Mouse (Mus musculus): ENCODE measurements around the gene Mageb3. TPM values are rescaled to one million over a fixed set of nuclear protein-coding genes. Genes with fewer than 3 reads are reported as not detected.
"Not testable (repeated sequence)": the region's sequence is repeated elsewhere in the genome, so short reads cannot be mapped to it uniquely, and the experiment has no call there.

Mageb3 gene
- 0.26 and 0.54 TPM in 2 replicates for polyA plus RNA-seq (2016; fragmentation: Nextera tagmentation; extraction: Ambion mirVana)

GRCm38 (mm10) chr2:121955765-121956223 is at the start of gene Mageb3, which contains the start of gene Ctdspl2:
Mageb3 (minus strand) TSS chr2:121956092.
Ctdspl2 (plus strand) TSS chr2:121956001.
- under 1% methylated on average over 48 of the region's 48 CpGs for WGBS
- peaks cover 20% of the 10 kb centered on the region for H3K36me3 ChIP-seq
- H3K27me3 ChIP-seq (ENCODE audit: low read depth, poor library complexity, severe bottlenecking) = no peaks in the 10 kb centered on the region
- H3K4me1 ChIP-seq = peaks cover 17% of the 10 kb centered on the region
- H3K9me3 ChIP-seq (replicated peaks) = no peaks in the 10 kb centered on the region
- peak; percentile 95 for DNase-seq (ENCODE audit: low spot score)
- H3K27ac ChIP-seq = peak within 1 kb of the TSS; percentile 91
- H3K4me3 ChIP-seq = peak within 1 kb of the TSS; percentile 69

GRCm38 (mm10) chr2:121995738-121996137 is 39.8 kb upstream of the Mageb3 start:
- Histone ChIP-seq H3K36me3 (peaks cover 89% of the 10 kb centered on the region), H3K27me3 (ENCODE audit: low read depth, poor library complexity, severe bottlenecking) (no peaks in the 10 kb centered on the region), H3K27ac (no peak overlapping the region), H3K4me3 (no peak overlapping the region), H3K4me1 (no peaks in the 10 kb centered on the region), H3K9me3 (replicated peaks) (no peaks in the 10 kb centered on the region)
- WGBS = 91% methylated on average over 1 of the region's 1 CpGs
- DNase-seq (ENCODE audit: low spot score) = no peak

DNA sequence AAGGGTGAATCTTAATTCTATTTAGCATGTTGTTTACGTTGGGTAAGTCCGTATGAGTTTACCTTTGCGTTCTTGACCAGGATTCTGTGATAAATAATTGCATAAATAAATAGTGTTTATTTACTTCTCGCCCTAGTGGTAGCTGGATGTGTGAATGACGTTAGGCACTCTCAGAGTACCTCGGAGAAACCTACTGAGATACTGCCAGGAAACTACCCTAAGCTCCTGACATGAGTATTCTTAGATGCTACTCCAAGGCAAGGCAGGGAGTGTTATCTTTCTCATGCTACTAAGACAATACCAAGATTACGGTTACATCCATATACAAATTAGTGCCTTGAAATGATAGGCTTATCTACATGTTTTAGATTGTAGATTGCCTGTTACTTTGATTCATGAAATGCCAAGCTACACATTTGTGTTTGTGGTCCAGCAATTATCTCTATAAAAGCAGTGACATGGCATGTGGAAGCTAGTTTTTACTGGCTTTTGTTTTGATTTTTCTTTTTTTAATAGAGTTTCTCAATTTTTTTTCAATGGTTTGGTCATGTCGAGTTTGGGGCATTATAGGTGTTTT is 1.4 kb upstream of the Mageb3 start:
- Histone ChIP-seq H3K27ac (peak overlapping the region; percentile 91), H3K4me1 (peaks cover 17% of the 10 kb centered on the region), H3K4me3 (peak overlapping the region; percentile 69), H3K27me3 (ENCODE audit: low read depth, poor library complexity, severe bottlenecking) (no peaks in the 10 kb centered on the region), H3K36me3 (peaks cover 35% of the 10 kb centered on the region), H3K9me3 (replicated peaks) (no peaks in the 10 kb centered on the region)
- DNase-seq (ENCODE audit: low spot score) = no peak
- WGBS = 16% methylated on average over 8 of the region's 8 CpGs

- H3K36me3 ChIP-seq = peaks cover 26% of the 10 kb centered on the region
- WGBS = under 1% methylated on average over 45 of the region's 47 CpGs
These were observed 529 bp upstream of the Mageb3 start for GRCm38 (mm10) chr2:121956224-121957018.

GRCm38 (mm10) chr2:121954971-121955656 is 778 bp downstream of the Mageb3 start:
- peaks cover 13% of the 10 kb centered on the region for H3K36me3 ChIP-seq
- 23% methylated on average over 10 of the region's 10 CpGs for WGBS
- H3K4me1 ChIP-seq = peaks cover 17% of the 10 kb centered on the region
- DNase-seq (ENCODE audit: low spot score) = peak; percentile 39
- no peaks in the 10 kb centered on the region for H3K9me3 ChIP-seq (replicated peaks)
- H3K27me3 ChIP-seq (ENCODE audit: low read depth, poor library complexity, severe bottlenecking) = no peaks in the 10 kb centered on the region
- peak overlapping the region; percentile 69 for H3K4me3 ChIP-seq
- peak overlapping the region; percentile 91 for H3K27ac ChIP-seq

More at GRCm38 (mm10) chr2:121956224-121957018, 529 bp upstream of the Mageb3 start:
- H3K27me3 ChIP-seq (ENCODE audit: low read depth, poor library complexity, severe bottlenecking) = no peaks in the 10 kb centered on the region
- peak overlapping the region; percentile 69 for H3K4me3 ChIP-seq
- peaks cover 17% of the 10 kb centered on the region for H3K4me1 ChIP-seq
- no peaks in the 10 kb centered on the region for H3K9me3 ChIP-seq (replicated peaks)
- peak; percentile 98 for DNase-seq (ENCODE audit: low spot score)
- H3K27ac ChIP-seq = peak overlapping the region; percentile 91

DNA sequence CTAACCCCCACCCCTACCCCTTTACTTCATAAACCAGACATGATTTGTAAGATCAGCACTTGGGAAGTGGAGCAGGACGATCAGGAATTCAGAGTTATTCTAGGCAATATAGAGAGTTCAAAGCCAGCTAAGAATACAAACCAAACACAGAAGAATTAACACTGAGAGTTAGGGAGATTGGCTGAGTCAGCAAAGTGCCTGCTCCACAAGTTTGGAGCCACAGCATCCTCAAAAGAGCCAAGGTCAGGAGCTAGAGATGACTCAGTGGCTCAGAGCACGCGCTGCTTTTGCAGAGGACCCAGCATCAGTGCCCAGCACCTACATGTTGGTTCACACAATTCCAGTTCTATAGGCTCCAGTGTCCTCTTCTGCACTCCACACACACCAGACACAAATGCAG is 12.5 kb downstream of the Mageb3 start:
- WGBS = 83% methylated on average over 3 of the region's 3 CpGs
- Histone ChIP-seq H3K4me3 (no peak overlapping the region), H3K9me3 (replicated peaks) (no peaks in the 10 kb centered on the region)

DNA sequence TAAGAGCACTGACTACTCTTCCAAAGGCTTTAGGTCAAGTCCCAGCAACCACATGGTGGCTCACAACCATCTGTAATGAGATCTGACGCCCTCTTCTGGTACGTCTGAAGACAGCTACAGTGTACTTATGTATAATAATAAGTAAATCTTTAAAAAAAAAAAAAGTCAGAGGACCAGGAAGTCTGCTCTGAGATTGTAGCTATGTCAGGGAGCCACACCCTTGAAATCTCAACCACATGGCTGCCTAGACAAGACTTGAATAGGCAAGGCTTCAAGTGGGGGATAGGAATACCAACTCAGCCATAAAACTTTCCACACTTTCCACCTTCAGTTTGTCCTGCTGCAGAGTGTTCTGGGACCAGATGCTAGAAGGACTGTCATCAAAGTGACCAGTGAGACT is 18.3 kb downstream of the Mageb3 start:
- not testable (repeated sequence) for H3K27me3 ChIP-seq (ENCODE audit: low read depth, poor library complexity, severe bottlenecking); H3K27ac ChIP-seq; H3K4me1 ChIP-seq; H3K9me3 ChIP-seq (replicated peaks); DNase-seq (ENCODE audit: low spot score); H3K4me3 ChIP-seq
- WGBS = 89% methylated on average over 2 of the region's 2 CpGs
- H3K36me3 ChIP-seq = peaks cover 14% of the 10 kb centered on the region

More for the DNA sequence above, 12.5 kb downstream of the Mageb3 start:
- no peak for DNase-seq (ENCODE audit: low spot score)
- H3K36me3 ChIP-seq = no peaks in the 10 kb centered on the region
- no peak overlapping the region for H3K27ac ChIP-seq
- no peaks in the 10 kb centered on the region for H3K27me3 ChIP-seq (ENCODE audit: low read depth, poor library complexity, severe bottlenecking)
- no peaks in the 10 kb centered on the region for H3K4me1 ChIP-seq

- WGBS = 93% methylated on average over 5 of the region's 5 CpGs
- Histone ChIP-seq H3K27me3 (ENCODE audit: low read depth, poor library complexity, severe bottlenecking) (no peaks in the 10 kb centered on the region), H3K27ac (no peak overlapping the region), H3K36me3 (peaks cover 22% of the 10 kb centered on the region), H3K4me3 (no peak overlapping the region), H3K9me3 (replicated peaks) (no peaks in the 10 kb centered on the region), H3K4me1 (no peaks in the 10 kb centered on the region)
- DNase-seq (ENCODE audit: low spot score) = no peak
These were observed 39.6 kb downstream of the Mageb3 start for GRCm38 (mm10) chr2:121916047-121916970.

GRCm38 (mm10) chr2:121909975-121910374 is 45.9 kb downstream of the Mageb3 start:
- no peaks in the 10 kb centered on the region for H3K4me1 ChIP-seq
- no peak overlapping the region for H3K27ac ChIP-seq
- DNase-seq (ENCODE audit: low spot score) = no peak
- H3K36me3 ChIP-seq = peaks cover 53% of the 10 kb centered on the region
- no peaks in the 10 kb centered on the region for H3K27me3 ChIP-seq (ENCODE audit: low read depth, poor library complexity, severe bottlenecking)
- 86% methylated on average over 3 of the region's 3 CpGs for WGBS
- no peak overlapping the region for H3K4me3 ChIP-seq
- no peaks in the 10 kb centered on the region for H3K9me3 ChIP-seq (replicated peaks)

Other genes starting within 250 kb of the Mageb3 start
- gene Frmd5, start 149.0 kb downstream of the Mageb3 start, polyA plus RNA-seq (2016; fragmentation: Nextera tagmentation; extraction: Ambion mirVana) = 1.7 and 2.4 TPM in 2 replicates
- 14.5 and 17.7 TPM in 2 replicates for gene Casc4, start 89.1 kb downstream of the Mageb3 start, polyA plus RNA-seq (2016; fragmentation: Nextera tagmentation; extraction: Ambion mirVana)
- gene Ctdspl2, start 91 bp downstream of the Mageb3 start, polyA plus RNA-seq (2016; fragmentation: Nextera tagmentation; extraction: Ambion mirVana) = 48.1 and 64.5 TPM in 2 replicates
- 13.1 and 13.6 TPM in 2 replicates for gene Eif3j1, start 72.5 kb upstream of the Mageb3 start, polyA plus RNA-seq (2016; fragmentation: Nextera tagmentation; extraction: Ambion mirVana)
- gene Spg11, start 162.3 kb upstream of the Mageb3 start, polyA plus RNA-seq (2016; fragmentation: Nextera tagmentation; extraction: Ambion mirVana) = 9.8 and 12.1 TPM in 2 replicates
- gene B2m, start 191.6 kb upstream of the Mageb3 start, polyA plus RNA-seq (2016; fragmentation: Nextera tagmentation; extraction: Ambion mirVana) = 73.7 and 87.1 TPM in 2 replicates
- 0.08 TPM in 1 of 2 replicates, not detected in the other for gene Trim69, start 204.6 kb upstream of the Mageb3 start, polyA plus RNA-seq (2016; fragmentation: Nextera tagmentation; extraction: Ambion mirVana)
- not detected in 2 replicates for gene Patl2, start 230.1 kb upstream of the Mageb3 start, polyA plus RNA-seq (2016; fragmentation: Nextera tagmentation; extraction: Ambion mirVana)
- not detected in 2 replicates for gene Terb2, start 230.2 kb upstream of the Mageb3 start, polyA plus RNA-seq (2016; fragmentation: Nextera tagmentation; extraction: Ambion mirVana)